Mouse (Mus musculus) lung, postnatal 0 days (tissue): ENCODE measurements around the gene C8b. TPM values are rescaled to one million over a fixed set of nuclear protein-coding genes. Genes with fewer than 3 reads are reported as not detected.

Experiments
- ATAC-seq: fragments of 200-750 bp; cut with Nextera tagmentation; 2 replicates; pipeline ENCODE4 v1.8.0; 2017; ENCODE audit warnings: moderate library complexity
- DNase-seq: peaks from one replicate; pipeline ENCODE4 v3.0.0-alpha.2; 2016; ENCODE audit warnings: low spot score
- H3K27ac ChIP-seq: fragments of 300-500 bp; sonication (generic); 2 replicates; pipeline ENCODE4 v1.5.1; 2014; ENCODE audit warnings: antibody characterized with exemption, mild to moderate bottlenecking, low read length, mixed read lengths
- H3K27me3 ChIP-seq: fragments of 300-500 bp; sonication (generic); replicated peaks from 2 replicates; pipeline ENCODE4 v1.6.1; 2014; ENCODE audit warnings: low read length, mixed read lengths; ENCODE audit not compliant: insufficient read depth
- H3K36me3 ChIP-seq: fragments of 300-500 bp; sonication (generic); 2 replicates; pipeline ENCODE4 v1.6.1; 2014; ENCODE audit warnings: low read length, mixed read lengths; ENCODE audit not compliant: insufficient read depth
- H3K4me1 ChIP-seq: fragments of 300-500 bp; sonication (generic); 2 replicates; pipeline ENCODE4 v1.6.1; 2014; ENCODE audit warnings: antibody characterized with exemption, low read depth, low read length, mixed read lengths; ENCODE audit not compliant: insufficient read depth
- H3K4me2 ChIP-seq: fragments of 300-500 bp; sonication (generic); replicated peaks from 2 replicates; pipeline ENCODE4 v1.6.1; 2014; ENCODE audit warnings: low read depth, mild to moderate bottlenecking, low read length, moderate library complexity, mixed read lengths
- H3K4me3 ChIP-seq: fragments of 300-500 bp; sonication (generic); 2 replicates; pipeline ENCODE4 v1.5.1; 2014; ENCODE audit warnings: low read depth, low read length
- H3K9ac ChIP-seq: fragments of 300-500 bp; sonication (generic); replicated peaks from 2 replicates; pipeline ENCODE4 v1.6.1; 2014; ENCODE audit warnings: low read depth, mild to moderate bottlenecking
- H3K9me3 ChIP-seq: fragments of 300-500 bp; sonication (generic); 2 replicates; pipeline ENCODE4 v1.6.1; 2016; ENCODE audit warnings: low read length, mixed read lengths
- CTCF ChIP-seq: IDR thresholded peaks from 2 replicates; pipeline ENCODE4 v1.5.1; 2016; ENCODE audit warnings: antibody characterized with exemption, mild to moderate bottlenecking
- EP300 ChIP-seq: IDR thresholded peaks from 2 replicates; pipeline ENCODE4 v1.6.1; 2016; ENCODE audit warnings: antibody characterized with exemption, mild to moderate bottlenecking, control low read depth
- WGBS: fragments of 180-500 bp; shearing (Covaris S2); extraction: QIAGEN DNeasy Blood & Tissue Kit; methylation state at CpG from one replicate; pipeline ENCODE4 v1.1.7; 2014; 5-methylcytosine and 5-hydroxymethylcytosine counted together
- polyA plus RNA-seq: library from polyadenylated mRNA; unstranded; fragments of >200 nt; fragmentation: Nextera tagmentation; extraction: Ambion mirVana; gene quantifications from 2 replicates; pipeline ENCODE4 v1.2.1, GENCODE M21; 2015

Gene C8b
- polyA plus RNA-seq, 1 experiment from 2014 or later = not detected

- no peaks in the 10 kb centered on the region for H3K9me3 ChIP-seq
- WGBS = 94% methylated on average over 3 of the region's 3 CpGs
- DNase-seq = no peak
- H3K4me3 ChIP-seq = no peak overlapping the region
- no peak for ATAC-seq
- H3K4me1 ChIP-seq = no peaks in the 10 kb centered on the region
- no peaks in the 10 kb centered on the region for H3K36me3 ChIP-seq
- H3K4me2 ChIP-seq = no peak overlapping the region
- H3K27ac ChIP-seq = no peak overlapping the region
- no peaks in the 10 kb centered on the region for H3K27me3 ChIP-seq
- no peak overlapping the region for H3K9ac ChIP-seq
- TF ChIP-seq CTCF = no peak
- TF ChIP-seq EP300 = no peak
Observed at GRCm38 (mm10) chr4:104801625-104802024, 35.5 kb downstream of the C8b start.

GRCm38 (mm10) chr4:104804100-104804499, 38.0 kb downstream of the C8b start:
- ATAC-seq (no peak), DNase-seq (no peak)
- Histone ChIP-seq H3K9me3 (no peaks in the 10 kb centered on the region), H3K9ac (no peak overlapping the region), H3K27ac (no peak overlapping the region), H3K27me3 (no peaks in the 10 kb centered on the region), H3K4me1 (no peaks in the 10 kb centered on the region), H3K4me3 (no peak overlapping the region), H3K4me2 (no peak overlapping the region), H3K36me3 (no peaks in the 10 kb centered on the region)
- TF ChIP-seq CTCF (no peak), EP300 (no peak)
- WGBS = 47% methylated on average over 4 of the region's 4 CpGs

- no peaks in the 10 kb centered on the region for H3K4me1 ChIP-seq
- no peak for TF ChIP-seq CTCF
- TF ChIP-seq EP300 = no peak
- no peak overlapping the region for H3K4me3 ChIP-seq
- no peak overlapping the region for H3K27ac ChIP-seq
- ATAC-seq = no peak
- H3K36me3 ChIP-seq = no peaks in the 10 kb centered on the region
- 71% methylated on average over 19 of the region's 19 CpGs for WGBS
- no peak overlapping the region for H3K9ac ChIP-seq
- H3K4me2 ChIP-seq = no peak overlapping the region
- no peak for DNase-seq
- H3K27me3 ChIP-seq = no peaks in the 10 kb centered on the region
- H3K9me3 ChIP-seq = no peaks in the 10 kb centered on the region
Observed at GRCm38 (mm10) chr4:104805414-104806257, 39.5 kb downstream of the C8b start.

- Histone ChIP-seq H3K4me3 (no peak overlapping the region), H3K36me3 (no peaks in the 10 kb centered on the region), H3K27me3 (no peaks in the 10 kb centered on the region), H3K27ac (no peak overlapping the region), H3K4me1 (no peaks in the 10 kb centered on the region), H3K9ac (no peak overlapping the region), H3K4me2 (no peak overlapping the region), H3K9me3 (no peaks in the 10 kb centered on the region)
- TF ChIP-seq EP300 (no peak), CTCF (no peak)
- WGBS = 31% methylated on average over 10 of the region's 10 CpGs
- ATAC-seq (no peak), DNase-seq (no peak)
Observed at GRCm38 (mm10) chr4:104810710-104811286, 44.7 kb downstream of the C8b start.

- 66% methylated on average over 2 of the region's 2 CpGs for WGBS
- no peak for TF ChIP-seq CTCF
- no peak for TF ChIP-seq EP300
- ATAC-seq = no peak
- H3K9me3 ChIP-seq = no peaks in the 10 kb centered on the region
- H3K4me1 ChIP-seq = no peaks in the 10 kb centered on the region
- no peak for DNase-seq
- H3K27me3 ChIP-seq = no peaks in the 10 kb centered on the region
- H3K4me3 ChIP-seq = no peak overlapping the region
- H3K36me3 ChIP-seq = no peaks in the 10 kb centered on the region
- no peak overlapping the region for H3K4me2 ChIP-seq
- no peak overlapping the region for H3K27ac ChIP-seq
- H3K9ac ChIP-seq = no peak overlapping the region
Observed at GRCm38 (mm10) chr4:104813617-104814016, 47.5 kb downstream of the C8b start.

- 72% methylated on average over 4 of the region's 4 CpGs for WGBS
- no peak overlapping the region for H3K27ac ChIP-seq
- TF ChIP-seq CTCF (no peak), EP300 (no peak)
- H3K9me3 ChIP-seq = no peaks in the 10 kb centered on the region
- no peak overlapping the region for H3K4me2 ChIP-seq
- H3K9ac ChIP-seq = no peak overlapping the region
- ATAC-seq (no peak), DNase-seq (no peak)
- no peak overlapping the region for H3K4me3 ChIP-seq
- H3K27me3 ChIP-seq = no peaks in the 10 kb centered on the region
- no peaks in the 10 kb centered on the region for H3K36me3 ChIP-seq
- H3K4me1 ChIP-seq = no peaks in the 10 kb centered on the region
Observed at GRCm38 (mm10) chr4:104816519-104817232, 50.6 kb downstream of the C8b start.
